Mouse (Mus musculus): ENCODE data around the gene Abcb4. TPM values are rescaled to one million over a fixed set of nuclear protein-coding genes. Genes with fewer than 3 reads are reported as not detected.
A peak's percentile ranks its signal among the peaks of the same experiment; 100 is the strongest.
"Not testable (repeated sequence)": the region's sequence is repeated elsewhere in the genome, so short reads cannot be mapped to it uniquely, and the experiment has no call there.

Gene Abcb4
- polyA plus RNA-seq (2015; fragmentation: Nextera tagmentation; extraction: Ambion mirVana): 1.9 and 3.4 TPM in 2 replicates

GRCm38 (mm10) chr5:8893300-8894103 lies at the start of gene Abcb4:
Abcb4 (plus strand) TSS chr5:8893717.
- Histone ChIP-seq H3K9ac (peak within 1 kb of the TSS; percentile 22; the same call in 1 of the 2 replicates), H3K9me3 (no peaks in the 10 kb centered on the region), H3K4me2 (peak within 1 kb of the TSS; percentile 97), H3K36me3 (no peaks in the 10 kb centered on the region), H3K27me3 (replicated peaks) (no peaks in the 10 kb centered on the region), H3K4me1 (no peaks in the 10 kb centered on the region), H3K27ac (no peak within 1 kb of the TSS), H3K4me3 (replicated peaks) (peak within 1 kb of the TSS; percentile 60)
- ATAC-seq (ENCODE audit: insufficient read depth, low FRiP score, low read depth): peak; percentile 90
- WGBS: under 1% methylated on average over 64 of the region's 65 CpGs

- not testable (repeated sequence) for H3K27ac ChIP-seq; H3K4me1 ChIP-seq; H3K9ac ChIP-seq; H3K4me2 ChIP-seq; H3K27me3 ChIP-seq (replicated peaks); H3K36me3 ChIP-seq; H3K4me3 ChIP-seq (replicated peaks); H3K9me3 ChIP-seq; ATAC-seq (ENCODE audit: insufficient read depth, low FRiP score, low read depth)
- WGBS: 72% methylated on average over 7 of the region's 9 CpGs
Measured at GRCm38 (mm10) chr5:8848607-8849575, 44.6 kb upstream of the Abcb4 start.

GRCm38 (mm10) chr5:8850851-8851250 lies 42.7 kb upstream of the Abcb4 start:
- Histone ChIP-seq H3K27ac (no peak overlapping the region), H3K9ac (no peak overlapping the region), H3K9me3 (no peaks in the 10 kb centered on the region), H3K4me2 (no peak overlapping the region), H3K27me3 (replicated peaks) (no peaks in the 10 kb centered on the region), H3K36me3 (no peaks in the 10 kb centered on the region), H3K4me1 (no peaks in the 10 kb centered on the region), H3K4me3 (replicated peaks) (no peak overlapping the region)
- whole genome bisulfite sequencing: 79% methylated on average over 4 of the region's 4 CpGs
- no peak for ATAC-seq (ENCODE audit: insufficient read depth, low FRiP score, low read depth)

GRCm38 (mm10) chr5:8857201-8857600 lies 36.3 kb upstream of the Abcb4 start:
- Histone ChIP-seq H3K27ac (no peak overlapping the region), H3K36me3 (no peaks in the 10 kb centered on the region), H3K27me3 (replicated peaks) (no peaks in the 10 kb centered on the region), H3K9ac (no peak overlapping the region), H3K4me1 (no peaks in the 10 kb centered on the region), H3K9me3 (no peaks in the 10 kb centered on the region), H3K4me2 (no peak overlapping the region), H3K4me3 (replicated peaks) (no peak overlapping the region)
- ATAC-seq (ENCODE audit: insufficient read depth, low FRiP score, low read depth): no peak
- WGBS: 72% methylated on average over 6 of the region's 6 CpGs

- Histone ChIP-seq H3K4me1 (no peaks in the 10 kb centered on the region), H3K36me3 (no peaks in the 10 kb centered on the region), H3K9me3 (no peaks in the 10 kb centered on the region), H3K27ac (no peak overlapping the region), H3K27me3 (replicated peaks) (no peaks in the 10 kb centered on the region), H3K4me3 (replicated peaks) (no peak overlapping the region), H3K4me2 (no peak overlapping the region), H3K9ac (no peak overlapping the region)
- no peak for ATAC-seq (ENCODE audit: insufficient read depth, low FRiP score, low read depth)
- 74% methylated on average over 1 of the region's 1 CpGs for WGBS
Measured at GRCm38 (mm10) chr5:8861811-8862210, 31.7 kb upstream of the Abcb4 start.

GRCm38 (mm10) chr5:8863580-8864337 lies 29.8 kb upstream of the Abcb4 start:
- no peaks in the 10 kb centered on the region for H3K27me3 ChIP-seq (replicated peaks)
- H3K4me2 ChIP-seq: no peak overlapping the region

GRCm38 (mm10) chr5:8865630-8866029 lies 27.9 kb upstream of the Abcb4 start:
- H3K9ac ChIP-seq; H3K4me3 ChIP-seq (replicated peaks); H3K4me2 ChIP-seq; H3K27ac ChIP-seq; H3K27me3 ChIP-seq (replicated peaks); H3K4me1 ChIP-seq; H3K36me3 ChIP-seq; H3K9me3 ChIP-seq; ATAC-seq (ENCODE audit: insufficient read depth, low FRiP score, low read depth): not testable (repeated sequence)
- WGBS: 96% methylated on average over 11 of the region's 11 CpGs

More at GRCm38 (mm10) chr5:8863580-8864337, 29.8 kb upstream of the Abcb4 start:
- H3K36me3 ChIP-seq: no peaks in the 10 kb centered on the region
- H3K4me3 ChIP-seq (replicated peaks): no peak overlapping the region
- no peak overlapping the region for H3K9ac ChIP-seq
- ATAC-seq (ENCODE audit: insufficient read depth, low FRiP score, low read depth): no peak
- WGBS: 45% methylated on average over 14 of the region's 14 CpGs
- H3K27ac ChIP-seq: no peak overlapping the region
- no peaks in the 10 kb centered on the region for H3K9me3 ChIP-seq
- no peaks in the 10 kb centered on the region for H3K4me1 ChIP-seq

GRCm38 (mm10) chr5:8866366-8866765 lies 27.2 kb upstream of the Abcb4 start:
- H3K4me2 ChIP-seq: no peak overlapping the region
- no peak for ATAC-seq (ENCODE audit: insufficient read depth, low FRiP score, low read depth)
- H3K36me3 ChIP-seq: no peaks in the 10 kb centered on the region
- no peaks in the 10 kb centered on the region for H3K4me1 ChIP-seq
- H3K4me3 ChIP-seq (replicated peaks): no peak overlapping the region
- no peaks in the 10 kb centered on the region for H3K9me3 ChIP-seq
- no peak overlapping the region for H3K27ac ChIP-seq
- H3K27me3 ChIP-seq (replicated peaks): no peaks in the 10 kb centered on the region
- no peak overlapping the region for H3K9ac ChIP-seq
- 83% methylated on average over 5 of the region's 5 CpGs for WGBS

GRCm38 (mm10) chr5:8868019-8868418 lies 25.5 kb upstream of the Abcb4 start:
- H3K4me1 ChIP-seq: no peaks in the 10 kb centered on the region
- ATAC-seq (ENCODE audit: insufficient read depth, low FRiP score, low read depth): no peak

GRCm38 (mm10) chr5:8872979-8873915 lies 20.3 kb upstream of the Abcb4 start:
- Histone ChIP-seq H3K27ac (no peak overlapping the region), H3K9me3 (no peaks in the 10 kb centered on the region), H3K27me3 (replicated peaks) (no peaks in the 10 kb centered on the region), H3K4me1 (no peaks in the 10 kb centered on the region), H3K4me3 (replicated peaks) (no peak overlapping the region), H3K9ac (no peak overlapping the region), H3K4me2 (no peak overlapping the region), H3K36me3 (no peaks in the 10 kb centered on the region)
- no peak for ATAC-seq (ENCODE audit: insufficient read depth, low FRiP score, low read depth)
- WGBS: 71% methylated on average over 6 of the region's 6 CpGs

More at GRCm38 (mm10) chr5:8868019-8868418, 25.5 kb upstream of the Abcb4 start:
- Histone ChIP-seq H3K36me3 (no peaks in the 10 kb centered on the region), H3K4me2 (no peak overlapping the region), H3K27ac (no peak overlapping the region), H3K27me3 (replicated peaks) (no peaks in the 10 kb centered on the region), H3K9me3 (no peaks in the 10 kb centered on the region), H3K4me3 (replicated peaks) (no peak overlapping the region), H3K9ac (no peak overlapping the region)
- 8% methylated on average over 1 of the region's 1 CpGs for WGBS

- H3K9me3 ChIP-seq: no peaks in the 10 kb centered on the region
- 73% methylated on average over 2 of the region's 2 CpGs for WGBS
- H3K27me3 ChIP-seq (replicated peaks): no peaks in the 10 kb centered on the region
- no peak for ATAC-seq (ENCODE audit: insufficient read depth, low FRiP score, low read depth)
- no peaks in the 10 kb centered on the region for H3K36me3 ChIP-seq
- no peak overlapping the region for H3K27ac ChIP-seq
- no peak overlapping the region for H3K4me2 ChIP-seq
- no peak overlapping the region for H3K4me3 ChIP-seq (replicated peaks)
- no peak overlapping the region for H3K9ac ChIP-seq
- no peaks in the 10 kb centered on the region for H3K4me1 ChIP-seq
Measured at GRCm38 (mm10) chr5:8877086-8877485, 16.4 kb upstream of the Abcb4 start.
